Mouse (Mus musculus) adrenal gland, postnatal 10 days (tissue): ENCODE data around the gene Sox30. TPM values are rescaled to one million over a fixed set of nuclear protein-coding genes. Genes with fewer than 3 reads are reported as not detected.

Experiments
- DNase-seq: peaks from one replicate; pipeline ENCODE4 v3.0.0; 2021; ENCODE audit warnings: mixed read lengths
- long read RNA-seq, 2 experiments: library from polyadenylated mRNA; stranded (forward); transcript quantifications; one replicate each; pipeline ENCODE4 v2.0.0; 2021
- total RNA-seq, 2 experiments: library from RNA; stranded (reverse); gene quantifications; 2 replicates each; pipeline ENCODE4 v1.2.3; 2021

Gene Sox30
- total RNA-seq = under 1 TPM; 0.24 to 0.36 TPM
- long read RNA-seq, experiment 1, partial matches to known transcripts = 2 of 2 reads
- long read RNA-seq, experiment 1, other reads (novel, unspliced or antisense) = 0 of 2 reads
- long read RNA-seq, experiment 2 = 0 reads

DNA sequence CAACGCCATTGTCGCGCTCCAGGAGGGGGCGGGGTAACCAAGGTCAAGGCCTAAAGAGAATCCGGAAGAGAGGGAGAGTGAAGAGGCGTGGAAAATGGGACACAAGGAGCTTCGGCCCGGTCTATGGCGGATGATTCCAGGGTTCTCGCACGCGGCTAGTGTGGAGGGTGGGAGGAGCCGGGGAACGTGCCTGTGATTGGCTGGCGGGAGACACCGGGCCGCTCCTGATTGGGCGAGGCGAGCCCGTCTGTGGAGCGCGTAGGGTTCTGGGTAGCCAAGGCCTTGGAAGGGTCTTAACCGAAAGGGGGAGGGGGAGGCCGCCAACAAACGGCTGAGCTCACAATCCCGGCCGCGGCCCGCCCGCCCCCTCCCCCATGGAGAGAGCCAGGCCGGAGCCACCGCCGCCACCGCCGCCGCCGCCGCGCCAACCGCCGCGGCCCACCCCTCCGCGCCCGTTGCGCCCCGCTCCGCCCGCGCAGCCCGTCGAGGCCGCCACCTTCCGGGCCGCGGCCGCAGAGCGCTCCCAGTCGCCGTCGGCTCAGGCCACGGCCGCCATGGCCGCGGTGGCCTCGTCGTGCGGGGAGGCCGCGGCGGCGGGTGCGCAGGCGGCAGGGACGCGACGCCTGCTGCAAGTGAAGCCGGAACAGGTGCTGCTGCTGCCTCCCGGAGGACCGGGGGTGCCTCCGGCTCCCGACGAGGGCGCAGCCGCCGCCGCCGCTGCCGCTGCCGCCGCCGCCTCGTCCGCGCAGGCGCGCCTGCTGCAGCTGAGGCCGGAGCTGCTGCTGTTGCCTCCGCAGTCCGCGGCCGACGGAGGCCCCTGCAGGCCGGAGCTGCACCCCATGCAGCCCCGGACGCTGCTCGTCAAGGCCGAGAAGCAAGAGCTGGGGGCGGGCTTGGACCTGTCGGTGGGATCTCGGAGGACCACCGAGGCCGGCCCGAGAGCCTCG lies at the start of gene Sox30:
Gene Sox30, plus strand, starts transcription at position 365 of the 947 bp plus-strand sequence.
- peak; percentile 70 for DNase-seq

GRCm38 (mm10) chr11:45932771-45933170 lies 47.3 kb upstream of the Sox30 start:
- DNase-seq = no peak

GRCm38 (mm10) chr11:45937478-45937877 lies 42.6 kb upstream of the Sox30 start:
- no peak for DNase-seq

- no peak for DNase-seq
These were observed 41.2 kb upstream of the Sox30 start for GRCm38 (mm10) chr11:45938917-45939316.

GRCm38 (mm10) chr11:45942281-45942680 lies 37.8 kb upstream of the Sox30 start:
- DNase-seq = peak; percentile 37

GRCm38 (mm10) chr11:45943108-45943705 lies 36.9 kb upstream of the Sox30 start:
- peak; percentile 51 for DNase-seq

DNA sequence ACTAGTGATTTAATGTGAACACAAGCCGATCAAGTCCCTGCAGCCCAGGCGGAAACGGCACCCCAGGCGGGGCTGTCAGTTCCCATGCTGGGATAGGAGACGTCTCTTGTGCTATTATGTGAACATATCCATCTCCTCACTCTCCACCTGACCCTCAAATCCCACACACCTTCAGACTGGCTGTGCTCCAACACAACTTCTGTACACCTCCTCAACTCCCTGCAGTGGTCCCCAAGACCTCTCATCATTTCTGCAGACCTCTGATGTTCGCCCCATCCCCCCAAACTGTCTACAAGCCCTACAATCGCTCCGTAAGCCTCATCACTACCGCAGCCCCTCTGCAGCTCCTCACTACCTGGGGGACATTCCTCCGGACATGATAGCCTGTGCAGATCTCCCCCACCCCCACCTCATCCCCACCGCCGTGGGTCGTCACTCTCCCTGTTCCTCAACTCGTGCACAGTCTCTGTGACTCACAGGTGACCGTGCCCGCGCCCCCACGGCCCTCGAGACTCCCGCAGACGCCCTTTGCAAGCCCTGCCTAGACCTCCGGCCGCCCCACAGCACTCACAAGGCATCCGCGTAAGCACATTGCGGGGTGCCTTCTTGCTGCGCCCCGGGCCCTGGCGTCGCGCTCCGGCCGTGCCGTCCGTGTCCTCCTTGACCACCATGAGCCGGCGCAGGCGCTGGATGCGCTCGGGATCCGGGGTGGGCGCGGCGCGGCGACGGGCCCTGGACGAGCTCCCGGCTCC lies 36.0 kb upstream of the Sox30 start:
- DNase-seq = no peak

DNA sequence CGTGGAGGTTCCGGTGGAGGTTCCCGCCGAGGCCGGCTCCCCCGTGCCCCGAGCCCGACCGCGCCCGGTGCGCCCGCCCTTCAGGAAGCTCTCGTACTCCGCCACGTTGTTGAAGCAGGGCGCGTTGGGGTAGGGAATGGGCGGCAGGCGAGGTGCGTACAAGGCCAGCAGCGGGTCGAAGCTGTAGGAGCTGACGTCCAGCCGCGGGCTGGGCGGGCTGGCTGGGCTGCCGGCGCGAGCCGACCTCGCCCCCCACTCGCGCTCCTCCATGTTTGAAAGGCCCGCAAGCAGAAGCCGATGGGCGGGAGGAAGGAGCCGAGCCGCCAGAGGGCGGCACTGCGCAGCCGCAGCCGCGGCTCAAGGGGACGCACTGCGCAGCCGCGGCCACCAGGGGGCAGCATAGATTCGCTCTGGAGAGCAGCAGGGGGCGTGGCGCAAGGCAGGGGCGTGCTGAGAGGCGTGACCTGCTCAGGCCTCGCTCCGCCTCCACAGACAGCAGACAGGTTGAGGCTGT lies 35.4 kb upstream of the Sox30 start, which contains the start of gene Lsm11:
Gene Lsm11, minus strand, starts transcription at position 293 of the 514 bp plus-strand sequence.
- DNase-seq = peak; percentile 100

DNA sequence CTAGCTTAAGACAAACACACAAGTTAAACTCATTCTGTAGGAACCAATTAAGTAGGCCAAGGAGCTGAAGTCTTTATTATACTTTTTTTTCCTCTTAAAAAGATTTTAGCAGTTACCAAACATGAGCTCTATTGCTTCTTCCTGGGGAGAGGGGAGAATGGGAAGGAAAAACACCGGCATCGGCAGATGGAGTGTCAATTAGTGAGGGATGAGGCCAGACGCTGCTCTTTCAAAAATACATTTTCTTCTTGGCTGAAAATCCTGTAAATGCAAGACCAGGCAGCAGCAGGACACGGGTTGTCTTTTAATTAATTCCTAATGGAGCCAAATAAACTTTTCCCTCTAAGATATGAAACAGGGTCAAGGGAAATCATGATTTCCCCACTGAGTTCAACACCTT lies 33.3 kb upstream of the Sox30 start:
- no peak for DNase-seq

GRCm38 (mm10) chr11:45947491-45947890 lies 32.6 kb upstream of the Sox30 start:
- DNase-seq = peak; percentile 30

DNA sequence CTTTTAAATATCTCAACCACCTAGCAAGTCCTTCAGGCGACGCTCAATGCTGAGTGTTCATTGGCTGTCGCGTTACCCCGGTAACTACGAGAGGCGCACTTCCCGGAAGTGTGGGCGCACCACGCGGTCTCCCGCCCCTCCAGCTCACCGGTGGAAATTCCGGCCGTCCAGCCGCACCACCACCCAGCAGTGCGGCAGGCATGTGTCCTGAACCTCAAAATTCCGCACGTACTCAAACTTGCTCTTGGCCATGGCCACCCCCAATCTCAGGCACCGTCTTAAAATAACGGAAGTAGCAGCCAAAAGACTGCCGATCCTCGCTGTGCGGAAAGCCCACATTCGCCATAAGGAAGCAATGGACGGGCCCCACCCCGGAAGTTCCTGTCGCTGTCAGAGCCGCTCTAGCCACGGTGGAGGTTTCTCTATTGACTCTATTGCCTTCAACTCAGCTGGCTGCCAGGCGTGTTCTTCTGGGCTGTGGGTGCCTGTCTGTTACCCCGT lies 24.9 kb upstream of the Sox30 start, which contains the start of gene Thg1l:
Gene Thg1l, minus strand, starts transcription at position 368 of the 501 bp plus-strand sequence.
- peak; percentile 92 for DNase-seq

DNA sequence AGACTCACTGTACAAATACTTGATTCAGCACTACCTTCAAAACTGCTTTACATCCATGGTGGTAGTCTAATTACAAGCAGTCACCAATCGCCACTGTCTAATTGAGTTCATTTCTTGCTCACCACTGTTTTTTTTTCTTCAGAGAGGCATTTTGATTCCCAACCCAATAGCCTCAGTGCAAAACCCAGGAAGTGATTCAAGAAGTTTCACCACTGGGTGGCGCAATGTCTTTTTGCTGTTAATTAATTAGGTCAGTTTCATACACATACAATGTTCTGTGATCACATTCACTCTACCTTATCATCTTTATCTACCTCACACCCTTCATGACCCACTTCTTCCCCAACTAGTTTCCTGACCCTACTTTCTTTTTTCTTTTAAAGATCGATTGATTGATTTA lies 20.5 kb upstream of the Sox30 start:
- DNase-seq = peak; percentile 49

GRCm38 (mm10) chr11:45960003-45960402 lies 20.1 kb upstream of the Sox30 start:
- no peak for DNase-seq

DNA sequence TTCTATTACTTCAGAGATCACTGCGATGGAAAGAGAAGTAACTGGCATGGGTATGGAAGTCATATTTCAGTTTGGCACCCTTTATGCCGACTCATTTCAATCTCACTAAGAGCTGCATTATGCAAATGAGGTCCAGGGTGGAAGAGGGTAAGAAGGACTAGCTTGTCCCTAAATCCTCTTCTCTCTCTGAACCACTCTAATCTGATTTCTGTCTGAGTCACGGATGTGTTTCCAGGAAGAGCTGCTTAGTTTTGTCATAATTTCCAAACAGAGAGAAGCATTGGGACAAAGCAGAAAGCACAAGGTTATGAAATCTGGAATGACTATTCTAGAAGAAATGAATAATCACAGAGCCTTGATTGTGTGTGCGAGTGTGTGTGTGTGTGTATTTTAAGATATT lies 13.2 kb upstream of the Sox30 start:
- DNase-seq = no peak

GRCm38 (mm10) chr11:45968466-45968865 lies 11.6 kb upstream of the Sox30 start:
- no peak for DNase-seq

- DNase-seq = no peak
These were observed 6.5 kb upstream of the Sox30 start for GRCm38 (mm10) chr11:45973635-45974034.

DNA sequence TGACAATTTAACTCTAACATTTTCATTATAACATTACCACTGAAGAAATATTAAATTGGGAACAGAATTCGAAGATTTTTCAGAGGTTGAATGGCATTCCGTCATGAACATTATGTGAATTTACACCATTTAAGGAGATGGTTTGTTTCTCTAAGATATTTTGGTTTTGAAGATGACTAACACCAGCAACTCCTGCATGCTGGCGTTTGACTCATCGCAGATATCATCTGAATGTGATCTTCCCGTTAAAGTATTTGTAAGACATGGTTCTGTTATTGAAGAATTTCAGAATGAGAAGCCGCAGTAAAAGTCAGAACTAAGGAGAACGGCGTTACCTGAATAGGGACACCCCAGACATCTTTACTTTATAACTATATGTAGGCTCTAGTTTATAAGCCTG lies 5.6 kb upstream of the Sox30 start:
- no peak for DNase-seq

DNA sequence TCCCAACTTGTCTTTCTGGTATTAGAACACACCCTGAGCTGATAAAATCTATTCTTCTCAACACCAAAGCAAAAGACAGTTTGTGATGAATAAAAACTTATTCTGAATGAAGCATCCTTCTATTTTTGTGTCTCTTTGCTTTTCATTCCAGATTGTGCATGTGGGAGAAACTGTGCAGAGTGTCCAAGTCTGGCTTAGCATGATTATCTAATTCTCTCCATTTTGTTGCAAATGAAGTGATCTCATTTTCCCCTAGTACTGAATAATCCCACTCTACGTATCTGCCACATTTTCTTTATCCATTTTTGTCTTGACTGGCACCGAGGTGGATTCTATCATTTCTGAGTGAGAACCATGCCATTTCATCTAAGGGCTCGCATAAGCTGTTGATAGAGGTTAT lies 4.0 kb upstream of the Sox30 start:
- no peak for DNase-seq

DNA sequence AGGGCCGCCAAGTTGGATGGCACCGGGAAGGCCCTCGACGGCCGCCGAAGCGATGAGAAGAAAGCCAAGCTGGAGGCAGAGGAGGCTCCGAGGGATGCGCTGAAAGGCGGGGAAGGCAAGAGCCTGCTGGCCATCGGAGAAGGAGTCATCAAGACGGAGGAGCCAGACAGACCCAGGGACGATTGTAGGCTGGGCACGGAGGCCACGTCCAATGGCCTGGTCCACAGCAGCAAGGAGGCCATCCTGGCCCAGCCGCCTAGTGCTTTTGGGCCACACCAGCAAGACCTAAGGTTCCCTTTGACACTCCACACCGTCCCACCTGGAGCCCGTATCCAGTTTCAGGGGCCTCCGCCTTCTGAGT lies 763 bp downstream of the Sox30 start:
- peak; percentile 15 for DNase-seq

- peak; percentile 57 for DNase-seq
These were observed 11.5 kb downstream of the Sox30 start for GRCm38 (mm10) chr11:45991604-45992003.

DNA sequence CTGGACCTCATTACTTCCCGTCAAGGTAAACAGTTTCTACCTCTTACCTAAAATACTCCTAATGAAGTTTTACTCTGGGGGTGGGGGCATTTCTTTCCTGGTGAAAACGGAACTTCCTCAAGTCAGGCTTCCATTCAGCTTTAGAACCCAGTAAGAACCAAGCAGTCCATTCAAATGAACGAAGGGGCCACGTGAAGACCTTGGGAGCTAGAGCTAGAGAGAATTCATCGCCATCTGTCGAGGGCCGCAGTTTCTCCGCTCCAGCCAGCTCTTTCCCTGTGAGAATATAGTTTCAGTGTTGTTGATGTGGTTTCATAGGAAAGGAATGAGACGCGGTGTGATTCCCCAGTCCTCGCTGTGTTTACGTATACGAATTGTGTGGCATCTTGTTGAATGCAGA lies 12.0 kb downstream of the Sox30 start:
- DNase-seq = no peak

- peak; percentile 82 for DNase-seq
These were observed 36.0 kb downstream of the Sox30 start for GRCm38 (mm10) chr11:46016061-46016460.
